Mouse (Mus musculus) cerebellum, postnatal 10 days (tissue): ENCODE data around the gene Nploc4.
"Not testable (repeated sequence)": the region's sequence is repeated elsewhere in the genome, so short reads cannot be mapped to it uniquely, and the experiment has no call there.

Source experiments
- DNase-seq, 2 experiments: peaks; one replicate each; pipeline ENCODE4 v3.0.0; 2021; ENCODE audit warnings: mixed read lengths in 2 of 2

Nploc4 gene

DNA sequence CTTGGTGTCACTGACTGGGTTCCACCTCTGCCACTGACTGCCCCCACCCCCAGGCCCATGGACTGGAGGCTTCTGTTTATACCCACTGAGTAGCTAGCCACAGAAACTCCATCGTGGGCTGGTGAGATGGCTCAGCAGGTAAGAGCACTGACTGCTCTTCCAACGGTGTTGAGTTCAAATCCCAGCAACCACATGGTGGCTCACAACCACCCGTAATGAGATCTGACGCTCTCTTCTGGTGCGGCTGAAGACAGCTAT is 85.5 kb downstream of the Nploc4 start:
- DNase-seq, result peak in 1 of 2 experiments; percentile 8

DNA sequence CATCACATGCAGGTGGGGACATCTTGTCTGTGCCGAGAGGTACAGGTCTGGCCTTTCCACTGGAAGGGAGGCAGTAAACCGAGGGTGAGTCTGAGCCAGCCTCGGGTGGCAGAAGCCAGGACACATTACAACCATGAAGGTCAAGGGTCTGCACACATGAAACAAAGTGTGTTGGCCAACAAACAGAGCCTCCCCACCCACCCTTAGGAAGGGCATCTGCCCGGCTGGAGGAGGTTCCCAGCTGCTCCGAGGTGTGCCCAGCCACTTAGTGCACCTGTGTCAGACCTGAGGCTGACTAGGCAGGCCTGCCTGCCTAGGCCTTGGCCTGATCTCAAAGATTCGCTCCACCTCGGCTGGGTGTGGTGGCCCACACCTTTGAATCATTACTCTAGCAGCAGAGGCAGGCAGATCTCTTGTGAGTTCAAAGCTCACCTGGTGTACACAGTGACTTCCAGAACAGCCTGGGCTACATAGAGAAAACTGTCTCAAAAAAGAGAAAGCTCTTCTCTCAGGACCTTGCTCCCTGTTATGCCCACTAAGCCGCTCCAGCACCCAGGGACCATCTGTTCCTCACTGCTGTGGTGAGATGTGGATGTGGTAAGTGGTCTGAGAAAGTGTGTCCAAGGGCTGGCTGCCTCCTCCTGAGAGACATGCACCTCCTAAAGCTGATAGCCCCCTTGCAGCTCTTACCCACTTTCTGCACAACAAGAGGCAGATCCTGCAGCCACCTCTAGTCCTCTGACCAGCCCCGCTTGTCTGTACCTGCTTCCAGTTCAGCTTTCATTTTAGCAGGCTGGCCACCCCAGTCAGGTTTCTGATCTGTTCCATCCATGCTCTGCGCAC is 86.0 kb downstream of the Nploc4 start:
- peak in 1 of 2 experiments; percentile 18 for DNase-seq

DNA sequence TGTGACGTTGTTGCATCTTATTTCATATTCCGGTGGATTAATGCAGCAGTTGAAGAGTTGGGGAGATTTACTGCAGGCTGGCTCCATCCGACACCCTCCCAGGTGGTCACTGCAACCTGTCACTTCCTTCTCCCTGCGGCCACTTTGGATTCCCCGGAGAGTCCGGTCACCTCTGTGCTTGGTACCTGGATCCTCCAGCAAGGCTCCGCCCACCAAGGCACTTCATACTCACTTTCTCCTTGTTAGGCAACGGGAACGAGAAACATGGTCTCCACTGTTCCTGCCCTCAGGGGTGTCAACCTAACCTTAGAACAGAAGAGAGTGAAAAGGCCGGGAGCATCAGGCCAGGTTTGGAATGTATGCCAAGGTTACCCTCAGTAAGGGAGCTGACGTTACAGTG is 86.8 kb downstream of the Nploc4 start:
- DNase-seq, result peak; percentile 55 to 59

DNA sequence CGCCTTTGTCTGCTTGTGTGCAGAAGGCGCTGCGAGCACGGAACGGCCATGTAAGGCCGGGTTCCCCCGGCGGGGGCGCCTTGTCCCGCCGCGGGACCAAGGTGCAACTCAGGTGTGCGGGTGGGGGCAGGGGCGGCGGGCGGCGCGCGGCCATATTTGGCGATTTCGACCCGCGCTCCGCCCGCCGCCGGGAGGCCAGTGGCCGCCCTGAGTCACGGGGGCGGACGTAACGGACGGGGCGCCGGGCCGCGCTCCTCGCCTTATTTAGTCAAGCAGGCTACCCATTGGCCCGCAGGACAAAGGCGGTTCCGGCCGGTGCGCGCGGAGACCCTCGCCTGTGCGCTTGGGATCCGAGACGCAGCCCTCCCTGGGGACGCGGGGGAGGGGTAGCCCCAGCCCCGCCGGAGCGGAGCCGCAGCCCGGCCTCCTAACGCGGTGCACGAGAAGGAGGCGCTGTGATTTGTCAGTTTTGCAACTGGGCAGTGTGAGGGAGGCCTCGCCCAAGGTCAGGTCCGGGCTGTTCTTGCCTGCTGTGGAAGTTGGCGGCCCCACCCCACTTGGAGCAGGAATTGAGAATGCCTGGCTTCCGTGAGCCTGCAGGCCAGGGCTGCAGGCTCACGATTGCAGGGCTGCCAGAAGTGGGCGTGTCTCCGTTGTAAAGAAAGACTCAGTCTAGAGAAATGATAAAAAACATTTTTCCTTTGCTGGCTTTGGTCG is 87.4 kb downstream of the Nploc4 start:
- DNase-seq, result peak; percentile 90 to 92

DNA sequence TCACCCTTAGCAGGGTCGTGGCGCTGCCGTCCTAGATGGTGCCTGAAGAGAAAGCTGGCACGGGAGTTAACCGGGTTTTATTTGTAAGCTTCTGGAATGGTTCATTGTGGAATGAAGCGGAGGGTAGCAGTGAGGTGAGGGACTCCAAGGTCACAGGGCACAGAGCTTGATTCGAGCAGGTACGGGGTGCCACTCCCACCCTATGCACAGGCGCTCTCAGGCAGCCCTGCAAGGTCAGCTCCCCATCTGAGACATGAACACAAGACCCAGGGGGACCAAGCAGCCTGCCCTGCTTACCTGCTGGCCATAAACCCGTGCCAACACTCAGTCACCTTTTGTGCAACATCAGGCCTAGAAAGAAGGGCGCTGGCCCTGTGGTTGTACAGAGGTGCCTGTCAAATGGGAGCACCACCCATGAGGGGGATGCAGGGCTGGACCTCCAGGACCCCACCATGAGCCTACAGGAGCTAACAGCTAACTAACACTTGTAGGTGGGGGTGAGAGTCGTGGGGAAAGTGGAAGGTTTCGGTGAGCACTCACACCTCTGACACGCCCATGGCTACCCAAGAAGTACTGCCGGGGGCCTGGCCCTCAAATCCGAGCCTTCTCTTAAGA is 88.0 kb downstream of the Nploc4 start:
- DNase-seq, result peak; percentile 54 to 67

DNA sequence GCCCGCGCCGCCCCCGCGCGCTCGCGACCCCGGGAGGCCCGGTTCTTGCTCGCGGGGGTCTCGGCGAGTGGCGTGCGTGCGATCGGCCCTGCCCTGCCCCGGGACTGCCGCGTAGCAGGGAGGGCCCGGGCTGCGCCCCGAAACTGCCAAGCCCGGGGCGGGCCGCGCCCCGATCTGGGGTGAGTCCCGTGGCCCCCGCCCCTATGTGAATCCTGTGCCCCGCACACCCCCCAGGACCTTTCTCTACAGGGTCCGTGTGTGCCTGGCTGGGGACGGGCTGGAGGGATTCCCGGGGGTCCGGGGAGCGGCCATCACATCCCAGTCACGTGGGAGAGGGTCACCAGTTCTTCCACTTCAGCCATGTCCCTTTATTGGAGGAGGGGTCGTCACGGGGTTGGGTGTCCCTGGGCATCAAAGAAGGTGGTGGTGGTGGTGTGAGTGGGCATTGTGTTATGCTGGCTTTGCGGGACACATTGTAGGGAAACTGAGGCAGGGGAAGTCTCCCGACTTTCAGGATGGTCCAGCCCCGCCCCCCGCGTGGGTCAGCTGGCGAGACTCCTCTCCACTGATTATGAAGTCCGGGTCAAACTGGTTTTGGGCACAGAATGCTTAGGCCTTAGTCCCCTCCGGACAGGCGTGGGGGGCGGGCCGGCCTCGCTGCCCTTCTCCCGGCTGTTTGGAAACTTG is 88.7 kb downstream of the Nploc4 start:
- DNase-seq, result peak; percentile 82 to 89

DNA sequence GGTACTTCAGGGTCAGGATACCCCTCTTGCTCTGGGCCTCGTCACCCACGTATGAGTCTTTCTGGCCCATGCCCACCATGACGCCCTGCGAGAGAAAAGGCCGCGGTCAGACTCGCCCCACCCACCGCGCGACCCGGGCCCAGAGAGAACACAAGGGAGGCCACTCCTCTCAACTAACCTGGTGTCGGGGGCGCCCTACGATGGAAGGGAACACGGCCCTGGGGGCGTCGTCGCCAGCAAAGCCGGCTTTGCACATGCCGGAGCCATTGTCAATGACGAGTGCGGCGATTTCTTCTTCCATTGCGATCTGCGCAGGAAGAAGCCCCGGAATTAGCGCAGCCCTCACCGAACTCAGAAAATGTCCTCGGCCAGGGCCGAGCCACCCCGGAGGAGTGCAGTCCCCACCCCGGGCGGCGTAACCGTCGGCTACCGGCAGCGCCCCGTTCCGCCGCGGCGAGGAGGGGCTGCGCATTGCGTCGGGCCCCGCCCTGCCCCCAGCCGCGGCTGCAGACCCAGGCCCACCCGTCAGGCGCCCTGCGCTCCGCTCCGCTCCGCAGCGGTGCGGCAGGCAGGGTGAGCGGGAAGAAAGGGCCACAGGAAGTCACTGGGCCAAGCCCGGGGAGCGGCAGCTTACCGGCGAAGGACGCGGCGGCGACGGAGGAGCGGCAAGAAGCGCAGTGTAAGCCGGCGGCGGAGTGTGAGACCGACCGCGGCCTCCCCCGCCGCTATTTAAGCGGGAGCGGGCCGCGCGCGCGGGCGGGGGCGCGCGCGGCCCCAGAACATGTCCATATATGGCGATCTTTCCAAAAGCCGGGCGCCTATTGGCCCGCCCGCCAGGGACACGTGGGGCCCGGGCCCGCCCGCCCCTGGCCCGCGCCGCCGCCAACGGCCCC is 89.5 kb downstream of the Nploc4 start, which contains the start of gene Actg1:
Gene Actg1, minus strand, starts transcription at position 752 of the 893 bp plus-strand sequence.
- DNase-seq, result peak; percentile 95 to 96

DNA sequence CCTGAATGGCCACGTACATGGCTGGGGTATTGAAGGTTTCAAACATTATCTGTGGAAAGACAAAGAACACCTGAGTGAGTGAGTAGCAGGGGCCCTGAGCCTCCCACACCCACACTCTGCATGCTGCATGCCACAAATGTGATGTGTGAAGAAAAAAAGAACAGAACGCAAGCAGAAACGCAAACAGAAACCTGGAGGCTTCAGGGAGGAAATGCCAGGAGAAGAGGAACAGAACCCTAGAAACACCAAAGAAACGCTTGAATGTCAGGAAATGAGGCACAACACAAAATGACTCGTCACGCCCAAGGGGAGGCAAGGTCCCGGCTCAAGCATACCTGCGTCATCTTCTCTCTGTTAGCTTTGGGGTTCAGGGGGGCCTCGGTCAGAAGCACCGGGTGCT is 90.2 kb downstream of the Nploc4 start:
- peak in 1 of 2 experiments; percentile 45 for DNase-seq

DNA sequence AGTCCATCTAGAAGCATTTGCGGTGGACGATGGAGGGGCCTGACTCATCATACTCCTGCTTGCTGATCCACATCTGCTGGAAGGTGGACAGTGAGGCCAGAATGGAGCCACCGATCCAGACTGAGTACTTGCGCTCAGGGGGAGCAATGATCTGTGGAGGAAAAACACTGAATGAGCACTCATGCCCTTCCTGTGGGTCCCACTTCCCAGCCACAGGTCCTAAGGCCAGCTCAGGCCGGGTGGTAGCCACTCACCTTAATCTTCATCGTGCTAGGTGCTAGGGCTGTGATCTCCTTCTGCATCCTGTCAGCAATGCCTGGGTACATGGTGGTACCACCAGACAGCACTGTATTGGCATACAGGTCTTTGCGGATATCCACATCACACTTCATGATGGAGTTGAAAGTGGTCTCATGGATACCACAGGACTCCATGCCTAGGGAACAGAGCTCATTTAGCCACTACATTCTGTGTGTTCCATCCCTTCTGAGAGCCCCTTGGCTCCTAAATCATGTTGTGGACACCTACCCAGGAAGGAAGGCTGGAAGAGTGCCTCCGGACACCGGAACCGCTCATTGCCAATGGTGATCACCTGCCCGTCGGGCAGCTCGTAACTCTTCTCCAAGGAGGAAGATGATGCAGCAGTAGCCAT is 91.0 kb downstream of the Nploc4 start:
- DNase-seq, result not testable (repeated sequence)

DNA sequence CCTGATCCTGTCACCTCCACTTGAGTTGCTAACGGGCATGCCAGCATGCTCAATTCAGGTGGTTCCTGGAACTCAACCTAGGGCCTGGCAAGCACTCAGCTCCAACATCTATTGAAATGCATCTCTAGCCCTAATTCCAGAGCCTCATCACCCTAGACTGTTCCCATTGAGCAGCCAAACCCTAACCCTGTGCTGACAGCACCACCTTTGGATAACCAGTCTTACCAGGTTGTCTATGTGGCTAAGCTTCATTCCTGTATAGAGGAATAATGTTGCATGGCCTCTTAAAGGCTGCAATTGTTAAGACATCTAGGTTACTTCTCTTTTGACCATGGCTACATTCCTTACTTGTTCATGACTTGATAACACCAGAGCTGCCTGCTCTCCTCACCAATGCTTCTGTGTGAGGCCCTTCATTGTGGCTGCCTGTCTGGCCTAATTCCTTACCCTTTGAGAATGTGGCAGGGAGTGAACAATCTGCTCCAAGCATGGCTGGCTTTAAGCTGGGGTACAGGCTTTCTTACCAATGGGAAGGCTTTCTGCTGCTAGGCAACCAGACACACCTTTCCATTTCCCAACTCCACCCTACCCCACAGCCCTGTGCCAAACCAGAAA is 92.3 kb downstream of the Nploc4 start:
- DNase-seq, result peak in 1 of 2 experiments; percentile 42

DNA sequence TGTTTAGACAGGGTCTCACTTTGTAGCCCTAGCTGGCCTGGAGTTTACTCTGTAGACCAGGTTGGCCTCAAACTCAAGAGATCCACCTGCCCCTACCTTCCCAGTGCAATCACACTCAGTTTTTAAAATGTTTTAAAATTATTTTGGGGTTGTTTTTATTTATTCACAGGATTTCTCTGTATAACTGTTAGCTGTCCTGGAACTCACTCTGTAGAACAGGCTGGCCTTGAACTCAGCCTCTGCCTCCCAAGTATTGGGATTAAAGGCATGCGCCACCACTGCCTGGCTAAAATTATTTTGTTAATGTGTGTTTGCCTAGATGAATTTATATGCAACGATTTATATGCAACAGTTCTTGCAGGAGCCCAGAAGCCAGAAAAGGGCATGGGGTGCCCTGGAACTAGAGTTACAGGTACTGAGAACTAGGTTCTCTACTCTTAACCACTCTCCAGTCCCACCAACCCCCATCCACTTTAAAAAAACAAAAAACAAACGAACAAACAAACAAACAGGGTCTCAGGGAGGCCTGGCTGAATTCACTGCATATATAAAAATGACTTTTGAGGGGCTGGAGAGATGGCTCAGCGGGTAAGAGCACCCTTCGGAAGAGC is 93.1 kb downstream of the Nploc4 start:
- peak in 1 of 2 experiments; percentile 21 for DNase-seq

DNA sequence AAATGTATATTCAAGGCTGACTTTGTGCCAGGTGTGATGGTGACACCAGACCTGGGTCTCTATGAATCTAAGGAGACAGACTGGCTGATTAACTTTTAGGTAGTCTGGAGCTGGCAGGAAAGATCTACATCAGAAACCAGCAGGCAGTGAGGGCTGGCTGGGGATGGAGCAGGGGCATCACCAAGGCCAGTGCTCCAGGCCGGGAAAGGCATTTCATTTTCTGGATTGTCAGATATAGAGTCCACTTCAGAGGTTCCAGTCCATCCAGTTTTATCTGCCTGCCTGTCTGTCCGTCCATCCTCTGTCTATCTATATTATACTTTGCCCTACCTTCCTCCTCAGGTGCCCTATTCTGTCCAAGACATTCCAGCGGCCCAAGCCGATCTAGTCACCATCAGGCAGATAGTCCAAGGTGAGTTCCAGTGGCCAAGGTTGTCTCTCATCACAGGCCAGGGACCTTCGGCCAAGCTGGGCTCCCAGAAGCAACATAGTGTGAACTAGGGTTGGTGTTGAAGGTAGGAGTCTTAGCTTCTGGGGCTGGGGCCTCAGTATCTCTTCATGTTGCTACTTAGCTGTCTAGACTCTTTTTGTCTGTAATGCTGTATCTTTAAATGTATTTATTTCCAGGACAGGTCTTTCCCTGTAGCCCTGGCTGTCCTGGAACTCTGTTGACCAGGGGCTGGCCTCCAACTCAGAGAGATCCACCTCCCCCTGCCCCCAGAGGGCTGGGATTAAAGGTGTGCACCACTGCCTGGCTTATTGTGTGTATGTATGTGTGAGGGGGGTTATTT is 93.8 kb downstream of the Nploc4 start:
- DNase-seq, result peak in 1 of 2 experiments; percentile 28

DNA sequence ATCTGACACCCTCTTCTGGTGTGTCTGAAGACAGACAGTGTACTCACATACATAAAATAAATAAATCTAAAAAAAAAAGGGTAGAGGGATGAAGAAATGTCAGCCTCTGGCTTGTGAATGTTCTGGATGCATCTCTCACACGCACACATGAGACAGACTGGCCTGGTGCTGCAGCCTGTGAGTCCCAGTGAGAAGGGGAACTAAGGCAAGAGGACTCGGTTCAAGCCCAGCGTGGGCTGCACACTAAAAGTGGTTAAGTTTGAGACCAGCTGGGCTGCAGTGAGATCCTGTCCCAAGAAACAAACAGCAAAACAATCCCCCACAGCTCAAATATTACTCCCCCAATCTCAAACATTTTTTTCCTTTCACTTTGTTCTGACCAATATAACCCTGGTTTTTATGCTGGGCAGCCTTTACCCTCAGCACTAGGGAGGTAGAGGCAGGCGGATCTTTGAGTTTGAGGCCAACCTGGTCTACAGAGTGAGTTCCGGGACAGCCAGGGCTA is 94.8 kb downstream of the Nploc4 start:
- no peak for DNase-seq

DNA sequence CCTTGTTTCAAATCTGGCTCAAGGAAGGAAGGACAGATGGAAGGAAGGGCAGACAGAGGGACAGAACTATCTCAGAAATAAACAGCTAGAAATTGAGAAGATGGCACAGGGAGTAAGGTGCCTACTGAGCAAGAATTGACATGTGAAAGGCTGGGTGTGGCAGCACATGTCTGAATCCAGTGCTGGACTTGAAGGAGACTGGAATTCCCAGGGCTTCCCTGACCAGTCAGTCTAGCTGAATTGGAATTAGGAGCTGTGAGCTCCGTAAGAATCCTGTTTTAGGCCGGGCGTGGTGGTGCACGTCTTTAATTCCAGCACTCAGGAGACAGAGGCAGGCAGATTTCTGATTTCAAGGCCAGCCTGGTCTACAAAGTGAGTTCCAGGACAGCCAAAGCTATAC is 95.8 kb downstream of the Nploc4 start:
- DNase-seq, result no peak

DNA sequence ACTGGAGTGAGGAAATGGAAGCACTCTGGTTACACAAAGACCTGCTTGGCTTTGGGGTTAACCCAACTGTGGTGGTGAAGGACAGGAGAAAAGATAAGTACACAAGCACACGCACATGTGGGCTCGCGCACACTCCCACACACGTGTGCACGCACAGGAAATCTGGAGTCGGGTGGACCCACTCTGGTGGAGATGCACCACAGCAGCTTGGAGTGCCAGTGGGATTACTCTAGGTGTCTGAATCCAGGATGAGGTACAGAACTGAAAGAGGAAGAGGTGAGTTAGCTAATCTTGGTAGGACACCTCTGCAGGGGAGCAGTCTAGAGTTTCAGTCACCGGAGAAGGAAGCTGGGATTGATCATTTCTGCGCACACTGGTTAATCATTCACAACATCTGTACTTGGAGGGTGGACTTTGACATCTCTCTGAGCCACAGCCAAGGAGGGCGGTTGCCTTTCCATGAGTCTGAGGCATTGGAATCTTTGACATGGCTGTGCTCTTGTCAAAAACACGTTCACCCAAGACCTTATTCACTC is 97.5 kb downstream of the Nploc4 start:
- no peak for DNase-seq

DNA sequence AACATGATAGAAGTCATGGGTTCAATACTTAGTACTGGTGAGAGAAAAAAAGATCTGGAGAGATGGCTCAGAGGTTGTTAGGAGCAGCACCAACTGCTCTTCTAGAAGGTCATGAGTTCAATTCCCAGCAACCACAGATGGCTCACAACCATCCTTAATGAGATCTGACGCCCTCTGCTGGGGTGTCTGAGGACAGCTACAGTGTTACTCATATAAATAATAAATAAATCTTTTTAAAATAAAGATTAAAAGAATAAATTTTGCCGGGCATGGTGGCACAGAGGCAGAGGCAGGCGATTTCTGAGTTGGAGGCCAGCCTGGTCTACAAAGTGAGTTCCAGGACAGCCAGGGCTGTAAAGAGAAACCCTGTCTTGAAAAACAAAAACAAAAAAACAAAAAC is 98.7 kb downstream of the Nploc4 start:
- DNase-seq, result peak in 1 of 2 experiments; percentile 6

DNA sequence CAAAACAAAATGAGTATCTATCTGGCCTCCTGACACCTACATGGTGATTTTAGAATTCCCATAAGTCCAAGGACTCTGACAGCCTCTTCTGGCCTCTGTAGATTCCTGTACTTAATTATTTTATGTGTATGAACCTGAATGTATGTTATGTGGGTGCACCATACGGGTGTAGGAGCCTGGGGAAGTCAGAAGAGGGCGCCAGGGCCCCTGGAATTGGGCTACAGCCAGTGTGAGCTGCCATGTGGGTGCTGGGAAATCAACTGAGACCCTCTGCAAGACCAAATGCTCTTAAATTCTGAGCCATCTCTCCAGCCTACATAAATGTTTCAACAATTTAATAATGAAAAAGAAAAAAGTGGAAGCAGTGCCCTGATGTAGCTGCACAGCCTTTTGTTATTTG is 100.1 kb downstream of the Nploc4 start:
- DNase-seq, result no peak

DNA sequence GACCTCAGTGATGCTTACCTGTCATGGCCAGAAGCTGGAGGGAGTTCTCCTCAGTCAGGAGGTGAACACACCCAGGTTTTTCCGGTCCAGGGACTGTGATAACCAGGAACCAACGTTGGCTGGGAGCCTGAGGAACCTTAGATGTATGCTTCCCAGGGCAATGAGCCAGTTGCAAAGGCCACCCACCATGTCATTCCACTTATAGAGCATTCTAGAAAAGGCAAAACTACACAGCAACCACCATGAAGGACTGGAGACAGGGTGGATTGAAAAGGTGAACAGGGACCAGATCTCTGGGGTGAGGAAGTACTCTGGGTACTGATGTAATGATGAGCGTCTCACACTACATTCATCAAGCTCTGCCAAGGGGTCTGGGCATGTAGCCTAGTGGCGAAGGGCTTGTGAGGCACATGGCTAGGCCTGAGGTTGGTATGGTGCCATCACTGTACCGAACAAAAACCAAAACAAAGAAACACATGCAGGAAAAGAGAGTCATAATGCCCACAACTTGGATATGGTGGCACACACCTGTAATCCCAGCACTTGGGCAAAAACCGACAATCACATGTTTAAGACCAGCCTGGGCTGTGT is 102.0 kb downstream of the Nploc4 start:
- peak; percentile 77 to 85 for DNase-seq
